Mouse (Mus musculus) urinary bladder, postnatal 14 days (tissue): ENCODE results near the gene Tmem53.

Experiments
- DNase-seq: peaks from one replicate; pipeline ENCODE4 v3.0.0; 2021; ENCODE audit warnings: low spot score

Gene Tmem53

GRCm38 (mm10) chr4:117281090-117281845, 29.5 kb downstream of the Tmem53 start:
- DNase-seq: no peak

- DNase-seq: no peak
Observed at GRCm38 (mm10) chr4:117283271-117284191, 31.8 kb downstream of the Tmem53 start.

GRCm38 (mm10) chr4:117284363-117284762, 32.6 kb downstream of the Tmem53 start:
- no peak for DNase-seq

- no peak for DNase-seq
Observed at GRCm38 (mm10) chr4:117288277-117288926, 36.7 kb downstream of the Tmem53 start.

- DNase-seq: peak; percentile 76
Observed at GRCm38 (mm10) chr4:117288927-117289801, 37.4 kb downstream of the Tmem53 start.

- DNase-seq: no peak
Observed at GRCm38 (mm10) chr4:117291696-117292095, 39.9 kb downstream of the Tmem53 start.

GRCm38 (mm10) chr4:117296849-117297593, 45.3 kb downstream of the Tmem53 start:
- DNase-seq: no peak

GRCm38 (mm10) chr4:117297819-117298218, 46.1 kb downstream of the Tmem53 start:
- DNase-seq: no peak

GRCm38 (mm10) chr4:117299921-117300320, 48.2 kb downstream of the Tmem53 start:
- no peak for DNase-seq

- DNase-seq: no peak
Observed at GRCm38 (mm10) chr4:117302027-117302806, 50.5 kb downstream of the Tmem53 start.

- no peak for DNase-seq
Observed at GRCm38 (mm10) chr4:117303581-117304238, 52.0 kb downstream of the Tmem53 start.

GRCm38 (mm10) chr4:117304239-117305025, 52.7 kb downstream of the Tmem53 start:
- DNase-seq: no peak

- DNase-seq: peak; percentile 20
Observed at GRCm38 (mm10) chr4:117305461-117305860, 53.7 kb downstream of the Tmem53 start.

- no peak for DNase-seq
Observed at GRCm38 (mm10) chr4:117307270-117307669, 55.5 kb downstream of the Tmem53 start.

GRCm38 (mm10) chr4:117309427-117309826, 57.7 kb downstream of the Tmem53 start:
- no peak for DNase-seq

GRCm38 (mm10) chr4:117311891-117312290, 60.1 kb downstream of the Tmem53 start:
- no peak for DNase-seq

GRCm38 (mm10) chr4:117312416-117313084, 60.8 kb downstream of the Tmem53 start:
- DNase-seq: no peak

GRCm38 (mm10) chr4:117313085-117313424, 61.3 kb downstream of the Tmem53 start:
- DNase-seq: no peak
